Mouse (Mus musculus): Measurements from ENCODE around the gene Sebox.

- TF ChIP-seq CTCF (IDR thresholded peaks at IDR 0.05; ENCODE audit: low read depth, low read length) (no peak), POLR2A (IDR thresholded peaks at IDR 0.05; ENCODE audit: insufficient read depth, low read length) (no peak), EP300 (IDR thresholded peaks at IDR 0.05; ENCODE audit: insufficient read depth, low read depth, low read length) (no peak)
Measured at GRCm38 (mm10) chr11:78531046-78531445, 27.8 kb downstream of the Sebox start.
